Comparison of ENCODE assay signal across 20 mouse cellular contexts in the genomic region with DNA sequence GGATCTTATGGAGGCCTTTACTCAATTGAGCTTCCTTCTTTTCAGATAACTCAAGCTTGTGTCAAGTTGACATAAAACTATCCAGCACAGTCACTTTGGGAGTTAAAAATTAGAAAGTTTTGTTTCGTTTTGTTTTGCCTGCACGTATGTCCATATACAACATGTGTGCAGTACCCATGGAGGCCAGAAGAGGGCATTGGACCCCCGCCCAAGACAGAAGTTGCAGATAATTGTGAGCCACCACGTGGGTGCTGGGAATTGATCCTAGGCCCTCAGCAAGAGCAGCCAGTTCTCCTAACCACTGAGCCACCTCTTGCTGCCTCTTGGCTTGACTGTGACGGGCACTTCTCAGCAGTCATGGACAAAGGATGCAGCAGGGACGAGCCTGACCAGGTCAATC.
DNase-seq lines count a peak whose midpoint lies in the region; TF ChIP-seq lines count a peak whose summit lies in the region.
"Had no signal": no experiment of that assay in that cellular context is flagged by ENCODE, and none has a peak within 500 bp of the region (broad histone marks: within the 10 kb centered on the region; RNA-seq: fewer than 3 reads in every experiment).

No protein-coding gene starts in this region.

- no peaks in the 10 kb centered on the region for H3K4me1 ChIP-seq in ES-Bruce4 (ENCODE audit: control insufficient read depth, insufficient read depth, low read length)
- H3K4me1 ChIP-seq in bone marrow, adult 2 months (ENCODE audit: control insufficient read depth, insufficient read depth, low read length) = no peaks in the 10 kb centered on the region
- H3K4me1 ChIP-seq: forebrain, embryonic 15.5 days had no signal

- no peaks in the 10 kb centered on the region for H3K36me3 ChIP-seq in ES-Bruce4 (ENCODE audit: control insufficient read depth, insufficient read depth, low read length, poor library complexity, severe bottlenecking)
- H3K36me3 ChIP-seq: embryonic facial prominence, embryonic 12.5 days; forebrain, embryonic 15.5 days; limb, embryonic 15.5 days; stomach, embryonic 15.5 days had no signal

- H3K4me3 ChIP-seq in layer of hippocampus, adult 2 months = no peak overlapping the region
- H3K4me3 ChIP-seq in ES-Bruce4 (ENCODE audit: low read depth, low read length) = no peak overlapping the region
- no peak overlapping the region for H3K4me3 ChIP-seq in bone marrow, adult 2 months (replicated peaks; ENCODE audit: control insufficient read depth, low read depth, low read length)
- H3K4me3 ChIP-seq: embryonic facial prominence, embryonic 12.5 days; forebrain, embryonic 15.5 days; heart, embryonic 10.5 days; limb, embryonic 15.5 days; stomach, embryonic 15.5 days had no signal

- DNase-seq in layer of hippocampus, adult 2 months (ENCODE audit: low spot score in 2 of 2) = no peak
- no peak for DNase-seq in layer of hippocampus, adult 9-10 months (ENCODE audit: low spot score)
- peak; percentile 13 to 20 for DNase-seq in B cell, adult 2 months
- no peak for DNase-seq in retina, postnatal 1 day
- no peak for DNase-seq in spleen, adult 18-20 months
- DNase-seq: adrenal gland, postnatal 10 days; cerebellum, adult 2 months; heart, postnatal 10 days; kidney, adult 18-20 months; kidney, postnatal 36 days; lung, postnatal 10 days; thymus, postnatal 14 days had no signal

- H3K9me3 ChIP-seq in ES-Bruce4 (replicated peaks; ENCODE audit: control insufficient read depth, insufficient read depth, low read length, poor library complexity, severe bottlenecking) = no peaks in the 10 kb centered on the region
- H3K9me3 ChIP-seq: embryonic facial prominence, embryonic 12.5 days; forebrain, embryonic 15.5 days; heart, embryonic 10.5 days; limb, embryonic 15.5 days; stomach, embryonic 15.5 days had no signal

- H3K9ac ChIP-seq in ES-Bruce4 (ENCODE audit: low read depth, poor library complexity, severe bottlenecking) = no peak overlapping the region
- H3K9ac ChIP-seq: embryonic facial prominence, embryonic 12.5 days; forebrain, embryonic 15.5 days; hindbrain, embryonic 14.5 days; limb, embryonic 15.5 days; stomach, embryonic 15.5 days had no signal

- no peak for TF ChIP-seq POLR2A in ES-Bruce4 (IDR thresholded peaks at IDR 0.05; ENCODE audit: insufficient read depth, low read length)
- TF ChIP-seq POLR2A in bone marrow, adult 2 months (IDR thresholded peaks at IDR 0.05; ENCODE audit: borderline replicate concordance, control insufficient read depth, low read depth, low read length) = no peak

- H3K27ac ChIP-seq in layer of hippocampus, adult 2 months = no peak overlapping the region
- no peak overlapping the region for H3K27ac ChIP-seq in ES-Bruce4 (ENCODE audit: insufficient read depth, low read length)
- H3K27ac ChIP-seq in bone marrow, adult 2 months (ENCODE audit: control insufficient read depth, insufficient read depth, low read depth, low read length, poor library complexity) = no peak overlapping the region
- H3K27ac ChIP-seq: embryonic facial prominence, embryonic 12.5 days; forebrain, embryonic 15.5 days; heart, embryonic 10.5 days; hindbrain, embryonic 14.5 days; limb, embryonic 15.5 days; stomach, embryonic 15.5 days had no signal

- H3K27me3 ChIP-seq in ES-Bruce4 (ENCODE audit: control insufficient read depth, insufficient read depth, low read length, poor library complexity, severe bottlenecking) = no peaks in the 10 kb centered on the region
- H3K27me3 ChIP-seq: embryonic facial prominence, embryonic 12.5 days; forebrain, embryonic 15.5 days; limb, embryonic 15.5 days; stomach, embryonic 15.5 days had no signal

- peak; percentile 38 for TF ChIP-seq CTCF in layer of hippocampus, adult 2 months (conservative IDR thresholded peaks at IDR 0.05)
- peak; percentile 54 for TF ChIP-seq CTCF in ES-Bruce4 (IDR thresholded peaks at IDR 0.05; ENCODE audit: low read depth, low read length)
- TF ChIP-seq CTCF in bone marrow, adult 2 months (IDR thresholded peaks at IDR 0.05; ENCODE audit: control insufficient read depth, insufficient read depth, low read length) = 0 out of 2 replicates have a peak, but pooled peaks have one; percentile 17

- TF ChIP-seq EP300 in ES-Bruce4 (IDR thresholded peaks at IDR 0.05; ENCODE audit: insufficient read depth, low read depth, low read length) = no peak

- WGBS in bone marrow, adult 2 months = 84% methylated on average over 6 of the region's 6 CpGs

Comparison
In these comparisons a context has a peak if more than half of its experiments do, and no peak if none do; other contexts are left out.
1. DNase-seq: peak in B cell, adult 2 months (2 of 2); none in layer of hippocampus, adult 2 months (0 of 2), layer of hippocampus, adult 9-10 months (single experiment), retina, postnatal 1 day (single experiment) and spleen, adult 18-20 months (0 of 2).
2. Peak in every context shown above with its lines, with median percentiles within 50 percentile points of each other: CTCF ChIP-seq.